Comparison of ENCODE assay signal across 9 mouse cellular contexts in genomic region chr2:121443068-121443349, GRCm38 (mm10). TPM values are rescaled to one million over a fixed set of nuclear protein-coding genes. Genes with fewer than 3 reads are reported as not detected.
DNase-seq lines count a peak whose midpoint lies in the region; ATAC-seq and TF ChIP-seq lines count a peak whose summit lies in the region.
"Had no signal": no experiment of that assay in that cellular context is flagged by ENCODE, and none has a peak within 500 bp of the region (broad histone marks: within the 10 kb centered on the region; RNA-seq: fewer than 3 reads in every experiment).

No protein-coding gene starts in this region.

- no peak overlapping the region for H3K27ac ChIP-seq in heart, embryonic 12.5 days (ENCODE audit: poor library complexity, severe bottlenecking)
- no peak overlapping the region for H3K27ac ChIP-seq in forebrain, postnatal 0 days (ENCODE audit: low read depth, low read length)
- peak overlapping the region; percentile 57; the same call in 1 of the 2 replicates for H3K27ac ChIP-seq in liver, postnatal 0 days (ENCODE audit: low read depth)

- peaks cover 25% of the 10 kb centered on the region for H3K4me1 ChIP-seq in heart, embryonic 12.5 days (replicated peaks)
- peaks cover 50% of the 10 kb centered on the region for H3K4me1 ChIP-seq in G1E (ENCODE audit: insufficient read depth, low read depth, low read length)
- peaks cover 10% of the 10 kb centered on the region for H3K4me1 ChIP-seq in forebrain, postnatal 0 days (ENCODE audit: insufficient read depth)
- peaks cover 28% of the 10 kb centered on the region for H3K4me1 ChIP-seq in liver, postnatal 0 days (ENCODE audit: insufficient read depth)

- ATAC-seq in heart, embryonic 12.5 days (ENCODE audit: insufficient number of reproducible peaks, low FRiP score), result no peak
- ATAC-seq in G1E (ENCODE audit: extremely low read depth, insufficient number of reproducible peaks, low FRiP score, poor library complexity, severe bottlenecking), result no peak
- ATAC-seq in forebrain, postnatal 0 days, result no peak
- peak; percentile 38 for ATAC-seq in liver, postnatal 0 days

- no peak for TF ChIP-seq CTCF in G1E (IDR thresholded peaks at IDR 0.05; ENCODE audit: low read depth, low read length)
- no peak for TF ChIP-seq CTCF in forebrain, postnatal 0 days (IDR thresholded peaks at IDR 0.05; ENCODE audit: low read depth)
- no peak for TF ChIP-seq CTCF in liver, postnatal 0 days (IDR thresholded peaks at IDR 0.05; ENCODE audit: low read depth)

- H3K4me3 ChIP-seq in heart, embryonic 12.5 days, result peak overlapping the region; percentile 59
- peak overlapping the region; percentile 74; the same call in 1 of the 2 replicates for H3K4me3 ChIP-seq in G1E (ENCODE audit: low read depth, low read length)
- H3K4me3 ChIP-seq in forebrain, postnatal 0 days (ENCODE audit: low read depth, low read length), result no peak overlapping the region
- peak overlapping the region; percentile 60 for H3K4me3 ChIP-seq in liver, postnatal 0 days (ENCODE audit: low read depth, low read length)

- H3K4me2 ChIP-seq in heart, embryonic 12.5 days, result peak overlapping the region; percentile 97
- H3K4me2 ChIP-seq in forebrain, postnatal 0 days (ENCODE audit: low read depth), result peak overlapping the region; percentile 49
- peak overlapping the region; percentile 98 for H3K4me2 ChIP-seq in liver, postnatal 0 days (ENCODE audit: low read depth, low read length)

- 18% methylated on average over 8 of the region's 8 CpGs for WGBS in heart, embryonic 12.5 days
- 11% methylated on average over 8 of the region's 8 CpGs for WGBS in forebrain, postnatal 0 days
- 11% methylated on average over 8 of the region's 8 CpGs for WGBS in liver, postnatal 0 days (ENCODE audit: insufficient replicate concordance)

- no peak for DNase-seq in heart, adult 8-10 months (ENCODE audit: low spot score)
- no peak for DNase-seq in G1E (ENCODE audit: low spot score)
- no peak for DNase-seq in forebrain, postnatal 0 days
- DNase-seq in liver, postnatal 0 days, result no peak
- DNase-seq in embryo, embryonic 9.5 days (ENCODE audit: extremely low spot score), result no peak
- no peak for DNase-seq in thymus, postnatal 36 days
- DNase-seq in layer of hippocampus, postnatal 10 days (ENCODE audit: low spot score in 2 of 2), result no peak

- peaks cover 12% of the 10 kb centered on the region; the same call in 1 of the 2 replicates for H3K27me3 ChIP-seq in heart, embryonic 12.5 days (replicated peaks)
- 0 out of 2 replicates have a peak, but pooled peaks cover 2% of the 10 kb centered on the region for H3K27me3 ChIP-seq in G1E (ENCODE audit: insufficient read depth, low read length)
- peaks cover 7% of the 10 kb centered on the region for H3K27me3 ChIP-seq in forebrain, postnatal 0 days (ENCODE audit: insufficient read depth, low read length)
- no peaks in the 10 kb centered on the region for H3K27me3 ChIP-seq in liver, postnatal 0 days (ENCODE audit: insufficient read depth, low read length)

- H3K9me3 ChIP-seq in heart, embryonic 12.5 days (replicated peaks), result no peaks in the 10 kb centered on the region
- no peaks in the 10 kb centered on the region for H3K9me3 ChIP-seq in G1E (replicated peaks)
- H3K9me3 ChIP-seq in forebrain, postnatal 0 days (ENCODE audit: low read length), result no peaks in the 10 kb centered on the region
- no peaks in the 10 kb centered on the region for H3K9me3 ChIP-seq in liver, postnatal 0 days (ENCODE audit: low read length)

- peak overlapping the region; percentile 63 for H3K9ac ChIP-seq in heart, embryonic 12.5 days
- peak overlapping the region; percentile 22; the same call in 1 of the 2 replicates for H3K9ac ChIP-seq in forebrain, postnatal 0 days
- H3K9ac ChIP-seq in liver, postnatal 0 days (replicated peaks), result peak overlapping the region; percentile 56

- H3K36me3 ChIP-seq in heart, embryonic 12.5 days, result peaks cover 20% of the 10 kb centered on the region
- peaks cover 34% of the 10 kb centered on the region for H3K36me3 ChIP-seq in G1E (replicated peaks)
- H3K36me3 ChIP-seq in forebrain, postnatal 0 days (ENCODE audit: insufficient read depth), result peaks cover 18% of the 10 kb centered on the region
- H3K36me3 ChIP-seq in liver, postnatal 0 days (replicated peaks; ENCODE audit: insufficient read depth, low read length), result peaks cover 11% of the 10 kb centered on the region

- TF ChIP-seq EP300 in liver, postnatal 0 days (IDR thresholded peaks at IDR 0.05; ENCODE audit: low read depth), result no peak

RNA-seq across cellular contexts. Expression of gene Ell3, which starts 1.1 kb away (rescaled TPM):
- polyA plus RNA-seq in heart, embryonic 12.5 days (2016; fragmentation: Nextera tagmentation; extraction: Ambion mirVana), result 1.0 and 1.4 TPM in 2 replicates
- under 1 TPM in 1 of 4 experiments, not detected in 3; 0.34 TPM for total RNA-seq in heart, adult 8-10 months (2022)
- not detected in 2 replicates for total RNA-seq in G1E (2014; fragmentation: Nextera tagmentation)
- 0.29 TPM in 1 of 2 replicates, not detected in the other for total RNA-seq in G1E (2017)
- polyA plus RNA-seq in G1E (2012), result 0.02 TPM in 1 of 2 replicates, not detected in the other
- total RNA-seq in forebrain, postnatal 0 days (2014; rRNA removed), result 0.23 TPM in 1 of 2 replicates, not detected in the other
- 1.2 and 1.4 TPM in 2 replicates for polyA plus RNA-seq in forebrain, postnatal 0 days (2015; fragmentation: Nextera tagmentation; extraction: Ambion mirVana)
- polyA plus RNA-seq in liver, postnatal 0 days (2015; fragmentation: Nextera tagmentation; extraction: Ambion mirVana), result 1.9 and 2.1 TPM in 2 replicates
- total RNA-seq in layer of hippocampus, postnatal 10 days (2021), result not detected
- total RNA-seq: MEL had no signal

RNA-seq across cellular contexts. Expression of gene Serf2, which starts 6.0 kb away (rescaled TPM):
- 610 and 670 TPM in 2 replicates for polyA plus RNA-seq in heart, embryonic 12.5 days (2016; fragmentation: Nextera tagmentation; extraction: Ambion mirVana)
- 100 to 1,000 TPM; 360 to 469 (median 411) TPM for total RNA-seq in heart, adult 8-10 months (2022)
- total RNA-seq in G1E (2014; fragmentation: Nextera tagmentation), result 123 and 125 TPM in 2 replicates
- 282 and 373 TPM in 2 replicates for total RNA-seq in G1E (2017)
- 206 and 279 TPM in 2 replicates for polyA plus RNA-seq in G1E (2012)
- total RNA-seq in forebrain, postnatal 0 days (2014; rRNA removed), result 323 and 378 TPM in 2 replicates
- polyA plus RNA-seq in forebrain, postnatal 0 days (2015; fragmentation: Nextera tagmentation; extraction: Ambion mirVana), result 303 and 370 TPM in 2 replicates
- polyA plus RNA-seq in liver, postnatal 0 days (2015; fragmentation: Nextera tagmentation; extraction: Ambion mirVana), result 264 and 266 TPM in 2 replicates
- total RNA-seq in layer of hippocampus, postnatal 10 days (2021), result 100 to 1,000 TPM; 158 to 189 TPM

RNA-seq across cellular contexts. Expression of gene Hypk, which starts 10.1 kb away (rescaled TPM):
- 97.4 and 120 TPM in 2 replicates for polyA plus RNA-seq in heart, embryonic 12.5 days (2016; fragmentation: Nextera tagmentation; extraction: Ambion mirVana)
- total RNA-seq in heart, adult 8-10 months (2022), result 10 to 100 TPM; 18.2 to 25.0 (median 22.6) TPM
- total RNA-seq in G1E (2014; fragmentation: Nextera tagmentation), result 20.7 and 21.5 TPM in 2 replicates
- 73.2 and 82.9 TPM in 2 replicates for total RNA-seq in G1E (2017)
- polyA plus RNA-seq in G1E (2012), result 112 and 124 TPM in 2 replicates
- 16.8 and 22.0 TPM in 2 replicates for total RNA-seq in forebrain, postnatal 0 days (2014; rRNA removed)
- polyA plus RNA-seq in forebrain, postnatal 0 days (2015; fragmentation: Nextera tagmentation; extraction: Ambion mirVana), result 114 and 121 TPM in 2 replicates
- polyA plus RNA-seq in liver, postnatal 0 days (2015; fragmentation: Nextera tagmentation; extraction: Ambion mirVana), result 54.3 and 56.0 TPM in 2 replicates
- total RNA-seq in layer of hippocampus, postnatal 10 days (2021), result 10 to 100 TPM; 37.3 to 38.4 TPM

RNA-seq across cellular contexts. Expression of gene Serinc4, which starts 13.6 kb away (rescaled TPM):
- 0.12 and 0.13 TPM in 2 replicates for polyA plus RNA-seq in heart, embryonic 12.5 days (2016; fragmentation: Nextera tagmentation; extraction: Ambion mirVana)
- under 1 TPM in 2 of 4 experiments, not detected in 2; 0.13 to 0.17 TPM for total RNA-seq in heart, adult 8-10 months (2022)
- not detected in 2 replicates for total RNA-seq in G1E (2014; fragmentation: Nextera tagmentation)
- 0.58 and 1.3 TPM in 2 replicates for total RNA-seq in G1E (2017)
- not detected in 2 replicates for polyA plus RNA-seq in G1E (2012)
- total RNA-seq in forebrain, postnatal 0 days (2014; rRNA removed), result 3.1 and 6.2 TPM in 2 replicates
- 1.2 and 1.8 TPM in 2 replicates for polyA plus RNA-seq in forebrain, postnatal 0 days (2015; fragmentation: Nextera tagmentation; extraction: Ambion mirVana)
- polyA plus RNA-seq in liver, postnatal 0 days (2015; fragmentation: Nextera tagmentation; extraction: Ambion mirVana), result not detected in 2 replicates
- 1 to 10 TPM; 2.0 to 2.2 TPM for total RNA-seq in layer of hippocampus, postnatal 10 days (2021)

RNA-seq across cellular contexts. Expression of gene Catsper2, which starts 29.4 kb away (rescaled TPM):
- polyA plus RNA-seq in heart, embryonic 12.5 days (2016; fragmentation: Nextera tagmentation; extraction: Ambion mirVana), result 2.8 and 3.5 TPM in 2 replicates
- 1 to 10 TPM; 2.9 to 4.7 (median 3.2) TPM for total RNA-seq in heart, adult 8-10 months (2022)
- total RNA-seq in G1E (2014; fragmentation: Nextera tagmentation) (2.9 and 3.4 TPM in 2 replicates), G1E (2017) (0.55 and 1.2 TPM in 2 replicates)
- 0.11 and 0.13 TPM in 2 replicates for polyA plus RNA-seq in G1E (2012)
- 4.9 and 7.2 TPM in 2 replicates for total RNA-seq in forebrain, postnatal 0 days (2014; rRNA removed)
- polyA plus RNA-seq in forebrain, postnatal 0 days (2015; fragmentation: Nextera tagmentation; extraction: Ambion mirVana), result 2.4 and 3.3 TPM in 2 replicates
- 1.5 TPM in 2 replicates for polyA plus RNA-seq in liver, postnatal 0 days (2015; fragmentation: Nextera tagmentation; extraction: Ambion mirVana)
- 1 to 10 TPM; 3.8 to 4.2 TPM for total RNA-seq in layer of hippocampus, postnatal 10 days (2021)
